Mouse (Mus musculus): Measurements from ENCODE around the gene Ampd2. TPM values are rescaled to one million over a fixed set of nuclear protein-coding genes. Genes with fewer than 3 reads are reported as not detected.
A peak's percentile ranks its signal among the peaks of the same experiment; 100 is the strongest.

The Ampd2 gene
- polyA plus RNA-seq, 1 experiment from 2014 or later: 45.1 TPM

DNA sequence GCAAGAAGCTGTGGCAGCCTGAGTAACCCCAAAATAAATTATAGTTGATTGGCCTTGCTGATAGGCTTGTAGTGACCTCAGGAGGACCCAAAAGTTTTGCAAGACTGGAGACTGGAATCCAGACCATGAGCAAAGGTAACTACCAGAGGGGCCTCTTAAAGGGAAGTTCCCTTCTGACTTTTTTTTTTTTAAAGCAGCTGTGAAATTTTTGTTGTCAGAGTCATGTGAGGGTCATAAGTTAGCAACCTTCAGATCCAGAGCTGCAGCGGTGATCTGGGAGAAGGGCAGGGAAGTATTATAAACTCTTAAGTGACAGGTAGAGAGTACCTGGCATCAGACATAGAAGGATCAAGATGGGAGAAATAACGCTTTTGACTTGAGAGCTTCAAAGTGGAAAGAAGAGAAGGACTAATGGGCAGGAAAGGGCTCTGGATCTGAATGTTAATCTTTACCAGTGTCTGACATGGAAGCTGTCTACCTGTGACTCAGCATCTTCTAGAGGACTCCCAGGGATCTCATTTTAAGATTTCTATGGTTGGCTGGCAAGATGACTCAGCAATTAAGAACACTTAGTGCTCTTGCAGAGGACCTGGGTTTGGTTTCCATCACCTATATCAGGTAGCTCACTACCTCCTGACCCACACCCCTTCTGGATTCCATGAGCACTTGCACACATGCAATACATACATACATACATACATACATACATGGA, 39.4 kb downstream of the Ampd2 start:
- Histone ChIP-seq H3K27ac (ENCODE audit: low read depth, low read length) (no peak overlapping the region), H3K9me3 (ENCODE audit: control insufficient read depth, low read length) (no peaks in the 10 kb centered on the region), H3K4me1 (replicated peaks; ENCODE audit: control insufficient read depth, insufficient read depth, low read length) (no peaks in the 10 kb centered on the region), H3K9ac (ENCODE audit: low read length) (no peak overlapping the region), H3K4me2 (ENCODE audit: low read depth, low read length, severe bottlenecking) (no peak overlapping the region), H3K36me3 (ENCODE audit: control insufficient read depth, insufficient read depth, low read length) (no peaks in the 10 kb centered on the region), H3K4me3 (ENCODE audit: low read depth, low read length) (no peak overlapping the region), H3K27me3 (ENCODE audit: control insufficient read depth, insufficient read depth, low read length) (no peaks in the 10 kb centered on the region)
- no peak for ATAC-seq (replicated peaks; ENCODE audit: low FRiP score)
- DNase-seq (ENCODE audit: low spot score): peak; percentile 13
- 97% methylated on average over 2 of the region's 2 CpGs for WGBS

GRCm38 (mm10) chr3:108044394-108045140, 41.9 kb downstream of the Ampd2 start, which contains the start of gene Gstm4:
Gstm4 (minus strand) TSS chr3:108044894.
- Histone ChIP-seq H3K27ac (ENCODE audit: low read depth, low read length) (no peak within 1 kb of the TSS), H3K27me3 (ENCODE audit: control insufficient read depth, insufficient read depth, low read length) (no peaks in the 10 kb centered on the region), H3K4me1 (replicated peaks; ENCODE audit: control insufficient read depth, insufficient read depth, low read length) (no peaks in the 10 kb centered on the region), H3K9ac (ENCODE audit: low read length) (peak within 1 kb of the TSS; percentile 64), H3K4me2 (ENCODE audit: low read depth, low read length, severe bottlenecking) (peak within 1 kb of the TSS; percentile 84), H3K9me3 (ENCODE audit: control insufficient read depth, low read length) (no peaks in the 10 kb centered on the region), H3K4me3 (ENCODE audit: low read depth, low read length) (peak within 1 kb of the TSS; percentile 44), H3K36me3 (ENCODE audit: control insufficient read depth, insufficient read depth, low read length) (no peaks in the 10 kb centered on the region)
- ATAC-seq (replicated peaks; ENCODE audit: low FRiP score) (peak; percentile 86), DNase-seq (ENCODE audit: low spot score) (peak; percentile 85)
- 8% methylated on average over 29 of the region's 29 CpGs for WGBS

- Histone ChIP-seq H3K4me3 (ENCODE audit: low read depth, low read length) (no peak overlapping the region), H3K27ac (ENCODE audit: low read depth, low read length) (no peak overlapping the region), H3K27me3 (ENCODE audit: control insufficient read depth, insufficient read depth, low read length) (no peaks in the 10 kb centered on the region), H3K4me1 (replicated peaks; ENCODE audit: control insufficient read depth, insufficient read depth, low read length) (no peaks in the 10 kb centered on the region), H3K4me2 (ENCODE audit: low read depth, low read length, severe bottlenecking) (no peak overlapping the region), H3K9ac (ENCODE audit: low read length) (no peak overlapping the region), H3K36me3 (ENCODE audit: control insufficient read depth, insufficient read depth, low read length) (no peaks in the 10 kb centered on the region), H3K9me3 (ENCODE audit: control insufficient read depth, low read length) (no peaks in the 10 kb centered on the region)
- WGBS: 75% methylated on average over 5 of the region's 5 CpGs
- ATAC-seq (replicated peaks; ENCODE audit: low FRiP score) (no peak), DNase-seq (ENCODE audit: low spot score) (no peak)
Measured at GRCm38 (mm10) chr3:108033156-108033555, 53.3 kb downstream of the Ampd2 start.

DNA sequence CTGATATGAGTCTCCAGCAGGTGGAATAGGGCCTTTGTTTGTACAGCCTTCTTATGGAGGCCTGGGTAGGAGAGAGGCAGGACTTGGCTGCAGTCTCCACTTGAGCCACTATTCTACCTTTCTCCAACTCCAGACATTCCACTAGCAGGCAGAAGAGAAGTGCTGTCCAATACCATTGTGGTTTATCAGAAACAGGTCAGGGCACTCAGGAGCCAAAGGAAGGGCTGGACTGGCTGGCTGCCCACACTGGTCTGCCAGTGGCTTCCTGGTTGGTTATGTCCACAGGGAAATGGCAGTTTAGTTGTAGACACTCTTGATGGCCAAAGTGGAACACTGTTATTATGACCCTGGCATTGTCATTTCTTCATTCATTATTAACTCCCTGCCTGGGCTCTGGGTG, 54.3 kb downstream of the Ampd2 start:
- no peaks in the 10 kb centered on the region for H3K9me3 ChIP-seq (ENCODE audit: control insufficient read depth, low read length)
- no peak for ATAC-seq (replicated peaks; ENCODE audit: low FRiP score)
- no peaks in the 10 kb centered on the region for H3K4me1 ChIP-seq (replicated peaks; ENCODE audit: control insufficient read depth, insufficient read depth, low read length)
- H3K4me2 ChIP-seq (ENCODE audit: low read depth, low read length, severe bottlenecking): no peak overlapping the region
- H3K27me3 ChIP-seq (ENCODE audit: control insufficient read depth, insufficient read depth, low read length): no peaks in the 10 kb centered on the region
- no peak overlapping the region for H3K4me3 ChIP-seq (ENCODE audit: low read depth, low read length)
- no peak overlapping the region for H3K9ac ChIP-seq (ENCODE audit: low read length)
- H3K27ac ChIP-seq (ENCODE audit: low read depth, low read length): no peak overlapping the region
- DNase-seq (ENCODE audit: low spot score): no peak
- H3K36me3 ChIP-seq (ENCODE audit: control insufficient read depth, insufficient read depth, low read length): no peaks in the 10 kb centered on the region

DNA sequence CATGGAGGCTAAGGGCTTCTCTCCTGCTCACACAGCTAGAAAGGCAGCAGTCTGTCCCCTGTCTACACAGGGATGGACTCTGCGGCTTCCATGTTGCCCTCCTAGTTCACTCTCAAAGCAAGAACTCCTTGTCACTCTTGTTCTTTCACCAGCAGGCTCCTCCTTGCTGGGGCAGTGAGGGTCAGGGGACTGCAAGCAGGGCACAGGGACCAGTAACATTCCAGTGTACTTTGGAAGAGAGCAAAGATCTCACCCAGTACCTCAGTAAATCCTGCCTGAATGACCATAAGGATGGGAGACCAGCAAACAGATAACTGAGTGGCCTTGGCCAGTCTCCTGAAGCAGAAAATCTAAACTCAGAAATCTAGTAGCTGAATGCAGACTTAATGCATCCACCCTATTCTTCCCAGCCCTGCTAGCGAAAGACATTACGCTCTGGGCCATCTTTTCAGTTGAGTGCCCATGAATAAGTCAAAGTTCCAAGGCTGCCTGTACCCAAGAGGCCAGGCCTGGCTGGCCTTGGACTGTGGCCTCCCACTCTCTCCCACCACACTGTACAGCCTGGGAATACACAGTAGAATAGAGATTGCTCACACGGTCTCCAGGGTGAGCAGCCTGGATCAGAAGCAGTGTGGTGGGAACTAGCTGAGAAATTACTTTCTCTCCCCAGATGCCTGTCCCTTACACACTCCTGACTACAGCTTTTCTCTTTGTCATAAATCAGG, 57.6 kb downstream of the Ampd2 start:
- 68% methylated on average over 4 of the region's 4 CpGs for WGBS
- Histone ChIP-seq H3K27ac (ENCODE audit: low read depth, low read length) (no peak overlapping the region), H3K9me3 (ENCODE audit: control insufficient read depth, low read length) (no peaks in the 10 kb centered on the region), H3K4me2 (ENCODE audit: low read depth, low read length, severe bottlenecking) (no peak overlapping the region), H3K4me3 (ENCODE audit: low read depth, low read length) (no peak overlapping the region), H3K4me1 (replicated peaks; ENCODE audit: control insufficient read depth, insufficient read depth, low read length) (no peaks in the 10 kb centered on the region), H3K27me3 (ENCODE audit: control insufficient read depth, insufficient read depth, low read length) (no peaks in the 10 kb centered on the region), H3K36me3 (ENCODE audit: control insufficient read depth, insufficient read depth, low read length) (no peaks in the 10 kb centered on the region), H3K9ac (ENCODE audit: low read length) (no peak overlapping the region)
- ATAC-seq (replicated peaks; ENCODE audit: low FRiP score): no peak
- no peak for DNase-seq (ENCODE audit: low spot score)

DNA sequence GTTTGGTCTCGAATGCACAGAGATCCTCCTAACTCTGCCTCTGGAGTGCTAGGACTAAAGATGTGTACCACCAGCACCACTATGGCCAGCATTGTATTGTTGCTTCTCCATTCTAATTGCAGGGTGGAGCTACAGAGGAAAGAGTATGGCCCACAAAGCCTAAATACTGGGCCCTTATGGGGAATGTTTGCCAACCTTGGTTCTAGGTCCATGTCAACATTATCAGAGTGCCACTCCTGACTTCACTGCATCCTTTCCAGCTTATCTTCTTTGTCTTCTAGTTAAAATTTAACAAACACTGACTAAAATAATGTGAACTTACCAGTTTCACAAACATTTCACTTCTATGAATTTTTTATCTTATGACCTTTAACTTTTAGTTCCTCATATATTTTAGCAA, 59.9 kb downstream of the Ampd2 start:
- WGBS: 81% methylated on average over 1 of the region's 1 CpGs
- no peaks in the 10 kb centered on the region for H3K27me3 ChIP-seq (ENCODE audit: control insufficient read depth, insufficient read depth, low read length)

GRCm38 (mm10) chr3:108026049-108026448, 60.4 kb downstream of the Ampd2 start:
- Histone ChIP-seq H3K9ac (ENCODE audit: low read length) (no peak overlapping the region), H3K27me3 (ENCODE audit: control insufficient read depth, insufficient read depth, low read length) (no peaks in the 10 kb centered on the region), H3K4me3 (ENCODE audit: low read depth, low read length) (no peak overlapping the region), H3K4me2 (ENCODE audit: low read depth, low read length, severe bottlenecking) (no peak overlapping the region), H3K27ac (ENCODE audit: low read depth, low read length) (no peak overlapping the region), H3K4me1 (replicated peaks; ENCODE audit: control insufficient read depth, insufficient read depth, low read length) (no peaks in the 10 kb centered on the region), H3K36me3 (ENCODE audit: control insufficient read depth, insufficient read depth, low read length) (no peaks in the 10 kb centered on the region), H3K9me3 (ENCODE audit: control insufficient read depth, low read length) (no peaks in the 10 kb centered on the region)
- DNase-seq (ENCODE audit: low spot score) (no peak), ATAC-seq (replicated peaks; ENCODE audit: low FRiP score) (no peak)
- WGBS: 78% methylated on average over 5 of the region's 5 CpGs

More for the DNA sequence above, 59.9 kb downstream of the Ampd2 start:
- Histone ChIP-seq H3K4me3 (ENCODE audit: low read depth, low read length) (no peak overlapping the region), H3K4me2 (ENCODE audit: low read depth, low read length, severe bottlenecking) (no peak overlapping the region), H3K27ac (ENCODE audit: low read depth, low read length) (no peak overlapping the region), H3K36me3 (ENCODE audit: control insufficient read depth, insufficient read depth, low read length) (no peaks in the 10 kb centered on the region), H3K9me3 (ENCODE audit: control insufficient read depth, low read length) (no peaks in the 10 kb centered on the region), H3K9ac (ENCODE audit: low read length) (no peak overlapping the region), H3K4me1 (replicated peaks; ENCODE audit: control insufficient read depth, insufficient read depth, low read length) (no peaks in the 10 kb centered on the region)
- DNase-seq (ENCODE audit: low spot score) (no peak), ATAC-seq (replicated peaks; ENCODE audit: low FRiP score) (no peak)

DNA sequence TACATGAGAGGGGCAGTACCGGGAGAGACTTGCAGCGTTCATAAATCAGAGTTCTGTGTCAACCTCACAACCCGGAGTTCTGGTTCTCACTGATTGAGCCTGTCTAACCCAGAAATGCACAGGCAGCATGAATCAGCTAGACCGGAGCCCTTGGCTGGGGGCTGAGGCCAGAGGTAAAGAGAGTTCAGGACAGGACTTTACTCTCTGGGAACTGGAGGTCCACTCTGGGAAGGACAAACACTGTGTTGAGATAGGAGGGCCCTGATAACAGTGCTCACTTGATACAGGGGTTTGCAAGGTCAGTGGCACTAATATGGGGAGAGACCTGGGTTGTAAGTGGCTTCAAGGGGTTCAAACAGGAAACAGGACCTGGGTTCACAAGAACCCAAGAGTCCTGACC, 61.1 kb downstream of the Ampd2 start:
- WGBS: 86% methylated on average over 4 of the region's 4 CpGs

More for the DNA sequence above, 61.1 kb downstream of the Ampd2 start:
- no peak overlapping the region for H3K4me2 ChIP-seq (ENCODE audit: low read depth, low read length, severe bottlenecking)
- no peaks in the 10 kb centered on the region for H3K27me3 ChIP-seq (ENCODE audit: control insufficient read depth, insufficient read depth, low read length)
- DNase-seq (ENCODE audit: low spot score): no peak
- H3K27ac ChIP-seq (ENCODE audit: low read depth, low read length): no peak overlapping the region
- no peaks in the 10 kb centered on the region for H3K4me1 ChIP-seq (replicated peaks; ENCODE audit: control insufficient read depth, insufficient read depth, low read length)
- no peak for ATAC-seq (replicated peaks; ENCODE audit: low FRiP score)
- H3K9me3 ChIP-seq (ENCODE audit: control insufficient read depth, low read length): no peaks in the 10 kb centered on the region
- no peak overlapping the region for H3K9ac ChIP-seq (ENCODE audit: low read length)
- no peak overlapping the region for H3K4me3 ChIP-seq (ENCODE audit: low read depth, low read length)
- no peaks in the 10 kb centered on the region for H3K36me3 ChIP-seq (ENCODE audit: control insufficient read depth, insufficient read depth, low read length)

Measured in forebrain, embryonic 11.5 days (tissue).